ENCODE assay signal across 21 mouse cellular contexts in genomic region chr14:34615625-34616024, GRCm38 (mm10). TPM values are rescaled to one million over a fixed set of nuclear protein-coding genes. Genes with fewer than 3 reads are reported as not detected.
DNase-seq lines count a peak whose midpoint lies in the region; ATAC-seq and TF ChIP-seq lines count a peak whose summit lies in the region.
"Had no signal": no experiment of that assay in that cellular context is flagged by ENCODE, and none has a peak within 500 bp of the region (broad histone marks: within the 10 kb centered on the region; RNA-seq: fewer than 3 reads in every experiment).

No protein-coding gene starts in this region.

- no peaks in the 10 kb centered on the region for H3K36me3 ChIP-seq in intestine, embryonic 16.5 days (ENCODE audit: control insufficient read depth, insufficient read depth, low read length)
- no peaks in the 10 kb centered on the region for H3K36me3 ChIP-seq in intestine, postnatal 0 days (ENCODE audit: control insufficient read depth, insufficient read depth)
- no peaks in the 10 kb centered on the region for H3K36me3 ChIP-seq in lung, postnatal 0 days (ENCODE audit: insufficient read depth, low read length)
- no peaks in the 10 kb centered on the region for H3K36me3 ChIP-seq in stomach, postnatal 0 days (ENCODE audit: control insufficient read depth, insufficient read depth, low read length)
- H3K36me3 ChIP-seq in forebrain, postnatal 0 days (ENCODE audit: insufficient read depth), result no peaks in the 10 kb centered on the region
- H3K36me3 ChIP-seq: G1E; neural tube, embryonic 13.5 days had no signal

- TF ChIP-seq CTCF in intestine, postnatal 0 days (IDR thresholded peaks at IDR 0.05; ENCODE audit: low read depth), result no peak
- TF ChIP-seq CTCF in lung, postnatal 0 days (IDR thresholded peaks at IDR 0.05), result no peak
- TF ChIP-seq CTCF in lung, adult 2 months (IDR thresholded peaks at IDR 0.05; ENCODE audit: insufficient read depth, low read length), result no peak
- no peak for TF ChIP-seq CTCF in stomach, postnatal 0 days (IDR thresholded peaks at IDR 0.05; ENCODE audit: low read depth)
- no peak for TF ChIP-seq CTCF in forebrain, postnatal 0 days (IDR thresholded peaks at IDR 0.05; ENCODE audit: low read depth)

- H3K27me3 ChIP-seq in intestine, embryonic 16.5 days (replicated peaks; ENCODE audit: control insufficient read depth, insufficient read depth, low read length), result no peaks in the 10 kb centered on the region; the same call in 1 of the 2 replicates
- no peaks in the 10 kb centered on the region for H3K27me3 ChIP-seq in intestine, postnatal 0 days (replicated peaks; ENCODE audit: control insufficient read depth, insufficient read depth, low read length)
- H3K27me3 ChIP-seq in lung, postnatal 0 days (replicated peaks; ENCODE audit: insufficient read depth, low read length), result no peaks in the 10 kb centered on the region
- H3K27me3 ChIP-seq in stomach, postnatal 0 days (ENCODE audit: control insufficient read depth, insufficient read depth, low read length), result no peaks in the 10 kb centered on the region
- peaks cover 17% of the 10 kb centered on the region for H3K27me3 ChIP-seq in forebrain, postnatal 0 days (ENCODE audit: insufficient read depth, low read length)

- no peak for TF ChIP-seq EP300 in lung, postnatal 0 days (IDR thresholded peaks at IDR 0.05)
- no peak for TF ChIP-seq EP300 in stomach, postnatal 0 days (optimal IDR thresholded peaks at IDR 0.05)

- no peak overlapping the region for H3K9ac ChIP-seq in intestine, embryonic 16.5 days (ENCODE audit: low read depth, low read length)
- H3K9ac ChIP-seq in intestine, postnatal 0 days (ENCODE audit: low read depth, low read length), result no peak overlapping the region
- no peak overlapping the region for H3K9ac ChIP-seq in lung, postnatal 0 days (replicated peaks; ENCODE audit: low read depth)
- H3K9ac ChIP-seq in stomach, postnatal 0 days (ENCODE audit: low read length), result no peak overlapping the region
- no peak overlapping the region for H3K9ac ChIP-seq in forebrain, postnatal 0 days
- H3K9ac ChIP-seq: forebrain, embryonic 13.5 days; neural tube, embryonic 13.5 days had no signal

- DNase-seq in lung, postnatal 0 days (ENCODE audit: low spot score), result peak; percentile 55
- no peak for DNase-seq in lung, adult 2 months
- DNase-seq in R1 (ENCODE audit: low read depth, low spot score), result peak; percentile 31
- DNase-seq in stomach, postnatal 0 days (ENCODE audit: low spot score), result peak; percentile 36
- no peak for DNase-seq in forebrain, postnatal 0 days
- DNase-seq: cerebellum, adult 9-11 months; gastrocnemius, postnatal 25 days; layer of hippocampus, postnatal 36 days; right cerebral cortex, postnatal 25 days had no signal

- peak overlapping the region; percentile 51; the same call in 1 of the 2 replicates for H3K4me2 ChIP-seq in intestine, embryonic 16.5 days (ENCODE audit: low read depth, low read length)
- H3K4me2 ChIP-seq in intestine, postnatal 0 days (replicated peaks; ENCODE audit: low read depth), result no peak overlapping the region
- no peak overlapping the region; the same call in 1 of the 2 replicates for H3K4me2 ChIP-seq in lung, postnatal 0 days (replicated peaks; ENCODE audit: low read depth, low read length)
- no peak overlapping the region for H3K4me2 ChIP-seq in stomach, postnatal 0 days (replicated peaks; ENCODE audit: low read depth)
- no peak overlapping the region for H3K4me2 ChIP-seq in forebrain, postnatal 0 days (ENCODE audit: low read depth)

- no peaks in the 10 kb centered on the region for H3K9me3 ChIP-seq in intestine, embryonic 16.5 days (ENCODE audit: control insufficient read depth, low read length)
- no peaks in the 10 kb centered on the region for H3K9me3 ChIP-seq in intestine, postnatal 0 days (ENCODE audit: control insufficient read depth)
- no peaks in the 10 kb centered on the region for H3K9me3 ChIP-seq in lung, postnatal 0 days (ENCODE audit: low read length)
- H3K9me3 ChIP-seq in stomach, postnatal 0 days (ENCODE audit: control insufficient read depth, low read length), result no peaks in the 10 kb centered on the region
- H3K9me3 ChIP-seq in forebrain, postnatal 0 days (ENCODE audit: low read length), result no peaks in the 10 kb centered on the region
- H3K9me3 ChIP-seq: forebrain, embryonic 13.5 days; G1E; neural tube, embryonic 13.5 days had no signal

- H3K4me3 ChIP-seq in intestine, embryonic 16.5 days (ENCODE audit: low read length), result no peak overlapping the region
- H3K4me3 ChIP-seq in intestine, postnatal 0 days (ENCODE audit: low read depth, low read length), result no peak overlapping the region
- H3K4me3 ChIP-seq in lung, postnatal 0 days (ENCODE audit: low read depth, low read length), result no peak overlapping the region
- H3K4me3 ChIP-seq in lung, adult 2 months (replicated peaks; ENCODE audit: extremely low read depth, low read depth, low read length), result no peak overlapping the region
- no peak overlapping the region for H3K4me3 ChIP-seq in stomach, postnatal 0 days (ENCODE audit: low read depth, low read length)
- H3K4me3 ChIP-seq in forebrain, postnatal 0 days (ENCODE audit: low read depth, low read length), result no peak overlapping the region
- H3K4me3 ChIP-seq: neural tube, embryonic 13.5 days had no signal

- 44% methylated on average over 4 of the region's 4 CpGs for WGBS in intestine, embryonic 16.5 days
- WGBS in intestine, postnatal 0 days, result 49% methylated on average over 4 of the region's 4 CpGs
- 33% methylated on average over 4 of the region's 4 CpGs for WGBS in lung, postnatal 0 days
- 48% methylated on average over 4 of the region's 4 CpGs for WGBS in lung, adult 2 months
- 37% methylated on average over 4 of the region's 4 CpGs for WGBS in stomach, postnatal 0 days
- WGBS in forebrain, postnatal 0 days, result 45% methylated on average over 4 of the region's 4 CpGs

- no peak for TF ChIP-seq POLR2A in lung, adult 2 months (IDR thresholded peaks at IDR 0.05; ENCODE audit: borderline replicate concordance, extremely low read depth, low read depth, low read length)

- H3K27ac ChIP-seq in intestine, embryonic 16.5 days (ENCODE audit: low read length), result no peak overlapping the region
- no peak overlapping the region for H3K27ac ChIP-seq in intestine, postnatal 0 days (ENCODE audit: low read depth, low read length)
- H3K27ac ChIP-seq in lung, postnatal 0 days (ENCODE audit: low read length), result no peak overlapping the region
- H3K27ac ChIP-seq in stomach, postnatal 0 days (replicated peaks), result peak overlapping the region; percentile 75
- H3K27ac ChIP-seq in forebrain, postnatal 0 days (ENCODE audit: low read depth, low read length), result no peak overlapping the region
- H3K27ac ChIP-seq: forebrain, embryonic 13.5 days; liver, embryonic 14.5 days; neural tube, embryonic 13.5 days had no signal

- no peaks in the 10 kb centered on the region; the same call in 1 of the 2 replicates for H3K4me1 ChIP-seq in intestine, embryonic 16.5 days (ENCODE audit: control insufficient read depth, insufficient read depth, low read length)
- H3K4me1 ChIP-seq in intestine, postnatal 0 days (replicated peaks; ENCODE audit: control insufficient read depth, insufficient read depth, low read length), result no peaks in the 10 kb centered on the region
- no peaks in the 10 kb centered on the region for H3K4me1 ChIP-seq in lung, postnatal 0 days (ENCODE audit: insufficient read depth, low read depth, low read length)
- H3K4me1 ChIP-seq in lung, adult 2 months (ENCODE audit: control insufficient read depth, insufficient read depth, low read length), result no peaks in the 10 kb centered on the region
- H3K4me1 ChIP-seq in stomach, postnatal 0 days (replicated peaks; ENCODE audit: control insufficient read depth, insufficient read depth), result no peaks in the 10 kb centered on the region; the same call in 1 of the 2 replicates
- no peaks in the 10 kb centered on the region for H3K4me1 ChIP-seq in forebrain, postnatal 0 days (ENCODE audit: insufficient read depth)

- no peak; the same call in 1 of the 2 replicates for ATAC-seq in intestine, embryonic 16.5 days
- no peak for ATAC-seq in intestine, postnatal 0 days
- peak; percentile 70 for ATAC-seq in lung, postnatal 0 days
- peak; percentile 76 for ATAC-seq in stomach, postnatal 0 days (ENCODE audit: low FRiP score, low TSS enrichment)
- ATAC-seq in forebrain, postnatal 0 days, result no peak
- ATAC-seq: forebrain, embryonic 13.5 days; hindbrain, embryonic 16.5 days had no signal

RNA-seq across cellular contexts. Expression of gene Opn4, which starts 15.7 kb away (rescaled TPM):
- polyA plus RNA-seq in intestine, embryonic 16.5 days (2015; fragmentation: Nextera tagmentation; extraction: Ambion mirVana), result 0.34 TPM in 1 of 2 replicates, not detected in the other
- polyA plus RNA-seq in intestine, postnatal 0 days (2015; fragmentation: Nextera tagmentation; extraction: Ambion mirVana), result 0.26 and 0.69 TPM in 2 replicates
- 0.12 and 0.15 TPM in 2 replicates for polyA plus RNA-seq in lung, postnatal 0 days (2015; fragmentation: Nextera tagmentation; extraction: Ambion mirVana)
- 0.22 TPM in 1 of 2 replicates, not detected in the other for polyA plus RNA-seq in lung, adult 2 months (2012; rRNA removed)
- polyA plus RNA-seq in stomach, postnatal 0 days (2015; fragmentation: Nextera tagmentation; extraction: Ambion mirVana), result not detected in 2 replicates
- 0.14 TPM in 1 of 2 replicates, not detected in the other for total RNA-seq in forebrain, postnatal 0 days (2014; rRNA removed)
- 0.11 TPM in 1 of 2 replicates, not detected in the other for polyA plus RNA-seq in forebrain, postnatal 0 days (2015; fragmentation: Nextera tagmentation; extraction: Ambion mirVana)
- total RNA-seq: adrenal gland, adult 18-20 months; gastrocnemius, postnatal 25 days; layer of hippocampus, postnatal 36 days; left cerebral cortex, postnatal 25 days; megakaryocyte-erythroid progenitor cell, adult 5-6 weeks had no signal
- polyA plus RNA-seq: C2C12; forebrain, embryonic 13.5 days; G1E; hindbrain, embryonic 16.5 days; liver, embryonic 14.5 days; neural tube, embryonic 13.5 days; urinary bladder, adult 2 months had no signal

RNA-seq across cellular contexts. Expression of gene Ldb3, which starts 27.1 kb away (rescaled TPM):
- 12.8 and 15.7 TPM in 2 replicates for polyA plus RNA-seq in intestine, embryonic 16.5 days (2015; fragmentation: Nextera tagmentation; extraction: Ambion mirVana)
- polyA plus RNA-seq in intestine, postnatal 0 days (2015; fragmentation: Nextera tagmentation; extraction: Ambion mirVana), result 15.2 and 16.2 TPM in 2 replicates
- 2.6 and 3.3 TPM in 2 replicates for polyA plus RNA-seq in lung, postnatal 0 days (2015; fragmentation: Nextera tagmentation; extraction: Ambion mirVana)
- 26.6 and 81.2 TPM in 2 replicates for polyA plus RNA-seq in lung, adult 2 months (2012; rRNA removed)
- polyA plus RNA-seq in stomach, postnatal 0 days (2015; fragmentation: Nextera tagmentation; extraction: Ambion mirVana), result 1.6 and 1.7 TPM in 2 replicates
- total RNA-seq in forebrain, postnatal 0 days (2014; rRNA removed), result 1.3 and 2.0 TPM in 2 replicates
- 0.70 and 0.90 TPM in 2 replicates for polyA plus RNA-seq in forebrain, postnatal 0 days (2015; fragmentation: Nextera tagmentation; extraction: Ambion mirVana)
- total RNA-seq: megakaryocyte-erythroid progenitor cell, adult 5-6 weeks had no signal
- polyA plus RNA-seq: G1E had no signal

RNA-seq across cellular contexts. Expression of gene Wapl, which starts 58.1 kb away (rescaled TPM):
- polyA plus RNA-seq in intestine, embryonic 16.5 days (2015; fragmentation: Nextera tagmentation; extraction: Ambion mirVana), result 18.0 and 18.1 TPM in 2 replicates
- 18.2 and 20.2 TPM in 2 replicates for polyA plus RNA-seq in intestine, postnatal 0 days (2015; fragmentation: Nextera tagmentation; extraction: Ambion mirVana)
- polyA plus RNA-seq in lung, postnatal 0 days (2015; fragmentation: Nextera tagmentation; extraction: Ambion mirVana), result 19.9 and 22.7 TPM in 2 replicates
- 9.3 and 23.0 TPM in 2 replicates for polyA plus RNA-seq in lung, adult 2 months (2012; rRNA removed)
- polyA plus RNA-seq in stomach, postnatal 0 days (2015; fragmentation: Nextera tagmentation; extraction: Ambion mirVana), result 15.8 and 16.0 TPM in 2 replicates
- total RNA-seq in forebrain, postnatal 0 days (2014; rRNA removed), result 30.2 and 36.1 TPM in 2 replicates
- 9.3 and 12.1 TPM in 2 replicates for polyA plus RNA-seq in forebrain, postnatal 0 days (2015; fragmentation: Nextera tagmentation; extraction: Ambion mirVana)

Comparison
In these comparisons a context has a peak if more than half of its experiments do, and no peak if none do; other contexts are left out.
1. DNase-seq: peak in lung, postnatal 0 days (single experiment), R1 (single experiment) and stomach, postnatal 0 days (single experiment); none in lung, adult 2 months (single experiment) and forebrain, postnatal 0 days (single experiment).
2. ATAC-seq: peak in lung, postnatal 0 days (single experiment) and stomach, postnatal 0 days (single experiment); none in intestine, embryonic 16.5 days (single experiment), intestine, postnatal 0 days (single experiment) and forebrain, postnatal 0 days (single experiment).